Mouse (Mus musculus): ENCODE results near the gene Map3k20. TPM values are rescaled to one million over a fixed set of nuclear protein-coding genes. Genes with fewer than 3 reads are reported as not detected.

Map3k20 gene
- 62.5 and 68.7 TPM in 2 replicates for polyA plus RNA-seq (2014; fragmentation: Nextera tagmentation; extraction: Ambion mirVana)

- Histone ChIP-seq H3K9ac (ENCODE audit: low read depth, low read length) (peak within 1 kb of the TSS; percentile 99), H3K4me1 (ENCODE audit: control insufficient read depth, insufficient read depth, low read length) (peaks cover 15% of the 10 kb centered on the region), H3K36me3 (ENCODE audit: control insufficient read depth, insufficient read depth, low read length) (no peaks in the 10 kb centered on the region), H3K27me3 (ENCODE audit: control insufficient read depth, insufficient read depth, low read length) (no peaks in the 10 kb centered on the region), H3K4me2 (peak within 1 kb of the TSS; percentile 73), H3K9me3 (replicated peaks; ENCODE audit: control insufficient read depth, low read length) (no peaks in the 10 kb centered on the region), H3K4me3 (ENCODE audit: low read depth, low read length) (peak within 1 kb of the TSS; percentile 94), H3K27ac (ENCODE audit: low read depth, low read length) (peak within 1 kb of the TSS; percentile 95)
- peak; percentile 73 for ATAC-seq (replicated peaks; ENCODE audit: insufficient number of reproducible peaks, low FRiP score, low TSS enrichment)
- WGBS (ENCODE audit: insufficient replicate concordance) = 1% methylated on average over 45 of the region's 50 CpGs
These were observed at the start of gene Map3k20 for GRCm38 (mm10) chr2:72285256-72285887. TSS of gene Map3k20 (plus strand) at chr2:72285637.

- no peaks in the 10 kb centered on the region for H3K27me3 ChIP-seq (ENCODE audit: control insufficient read depth, insufficient read depth, low read length)
- H3K9ac ChIP-seq (ENCODE audit: low read depth, low read length) = no peak overlapping the region
- no peaks in the 10 kb centered on the region for H3K9me3 ChIP-seq (replicated peaks; ENCODE audit: control insufficient read depth, low read length)
- no peak overlapping the region for H3K27ac ChIP-seq (ENCODE audit: low read depth, low read length)
- H3K4me1 ChIP-seq (ENCODE audit: control insufficient read depth, insufficient read depth, low read length) = peaks cover 33% of the 10 kb centered on the region
- H3K4me2 ChIP-seq = no peak overlapping the region
- ATAC-seq (replicated peaks; ENCODE audit: insufficient number of reproducible peaks, low FRiP score, low TSS enrichment) = no peak
- WGBS (ENCODE audit: insufficient replicate concordance) = 80% methylated on average over 2 of the region's 2 CpGs
- H3K36me3 ChIP-seq (ENCODE audit: control insufficient read depth, insufficient read depth, low read length) = no peaks in the 10 kb centered on the region
- no peak overlapping the region for H3K4me3 ChIP-seq (ENCODE audit: low read depth, low read length)
These were observed 47.0 kb upstream of the Map3k20 start for GRCm38 (mm10) chr2:72238421-72238820.

- H3K27ac ChIP-seq (ENCODE audit: low read depth, low read length) = no peak overlapping the region
- ATAC-seq (replicated peaks; ENCODE audit: insufficient number of reproducible peaks, low FRiP score, low TSS enrichment) = no peak
- no peaks in the 10 kb centered on the region for H3K36me3 ChIP-seq (ENCODE audit: control insufficient read depth, insufficient read depth, low read length)
- WGBS (ENCODE audit: insufficient replicate concordance) = 86% methylated on average over 11 of the region's 11 CpGs
- no peaks in the 10 kb centered on the region for H3K9me3 ChIP-seq (replicated peaks; ENCODE audit: control insufficient read depth, low read length)
- peaks cover 34% of the 10 kb centered on the region for H3K4me1 ChIP-seq (ENCODE audit: control insufficient read depth, insufficient read depth, low read length)
- no peak overlapping the region for H3K4me3 ChIP-seq (ENCODE audit: low read depth, low read length)
- H3K9ac ChIP-seq (ENCODE audit: low read depth, low read length) = no peak overlapping the region
- H3K27me3 ChIP-seq (ENCODE audit: control insufficient read depth, insufficient read depth, low read length) = no peaks in the 10 kb centered on the region
- no peak overlapping the region for H3K4me2 ChIP-seq
These were observed 46.5 kb upstream of the Map3k20 start for GRCm38 (mm10) chr2:72238925-72239324.

- no peaks in the 10 kb centered on the region for H3K9me3 ChIP-seq (replicated peaks; ENCODE audit: control insufficient read depth, low read length)
- ATAC-seq (replicated peaks; ENCODE audit: insufficient number of reproducible peaks, low FRiP score, low TSS enrichment) = no peak
- no peaks in the 10 kb centered on the region for H3K36me3 ChIP-seq (ENCODE audit: control insufficient read depth, insufficient read depth, low read length)
- H3K27ac ChIP-seq (ENCODE audit: low read depth, low read length) = no peak overlapping the region
- WGBS (ENCODE audit: insufficient replicate concordance) = 85% methylated on average over 8 of the region's 8 CpGs
- no peak overlapping the region for H3K4me3 ChIP-seq (ENCODE audit: low read depth, low read length)
- no peak overlapping the region for H3K9ac ChIP-seq (ENCODE audit: low read depth, low read length)
- H3K27me3 ChIP-seq (ENCODE audit: control insufficient read depth, insufficient read depth, low read length) = no peaks in the 10 kb centered on the region
- no peak overlapping the region for H3K4me2 ChIP-seq
- H3K4me1 ChIP-seq (ENCODE audit: control insufficient read depth, insufficient read depth, low read length) = peaks cover 34% of the 10 kb centered on the region
These were observed 46.0 kb upstream of the Map3k20 start for GRCm38 (mm10) chr2:72239456-72239855.

GRCm38 (mm10) chr2:72239993-72240392 is 45.4 kb upstream of the Map3k20 start:
- no peaks in the 10 kb centered on the region for H3K36me3 ChIP-seq (ENCODE audit: control insufficient read depth, insufficient read depth, low read length)
- no peak for ATAC-seq (replicated peaks; ENCODE audit: insufficient number of reproducible peaks, low FRiP score, low TSS enrichment)
- no peak overlapping the region for H3K4me2 ChIP-seq
- no peaks in the 10 kb centered on the region for H3K9me3 ChIP-seq (replicated peaks; ENCODE audit: control insufficient read depth, low read length)
- 68% methylated on average over 7 of the region's 7 CpGs for WGBS (ENCODE audit: insufficient replicate concordance)
- peaks cover 34% of the 10 kb centered on the region for H3K4me1 ChIP-seq (ENCODE audit: control insufficient read depth, insufficient read depth, low read length)
- H3K27me3 ChIP-seq (ENCODE audit: control insufficient read depth, insufficient read depth, low read length) = no peaks in the 10 kb centered on the region
- 0 out of 2 replicates have a peak overlapping the region, but pooled peaks have one; percentile 10 for H3K27ac ChIP-seq (ENCODE audit: low read depth, low read length)
- no peak overlapping the region for H3K4me3 ChIP-seq (ENCODE audit: low read depth, low read length)
- H3K9ac ChIP-seq (ENCODE audit: low read depth, low read length) = no peak overlapping the region

GRCm38 (mm10) chr2:72240691-72241090 is 44.7 kb upstream of the Map3k20 start:
- H3K4me2 ChIP-seq = no peak overlapping the region
- 84% methylated on average over 7 of the region's 7 CpGs for WGBS (ENCODE audit: insufficient replicate concordance)
- H3K36me3 ChIP-seq (ENCODE audit: control insufficient read depth, insufficient read depth, low read length) = no peaks in the 10 kb centered on the region
- peaks cover 29% of the 10 kb centered on the region for H3K4me1 ChIP-seq (ENCODE audit: control insufficient read depth, insufficient read depth, low read length)
- H3K9ac ChIP-seq (ENCODE audit: low read depth, low read length) = no peak overlapping the region
- H3K4me3 ChIP-seq (ENCODE audit: low read depth, low read length) = no peak overlapping the region
- H3K9me3 ChIP-seq (replicated peaks; ENCODE audit: control insufficient read depth, low read length) = no peaks in the 10 kb centered on the region
- no peak for ATAC-seq (replicated peaks; ENCODE audit: insufficient number of reproducible peaks, low FRiP score, low TSS enrichment)
- no peak overlapping the region for H3K27ac ChIP-seq (ENCODE audit: low read depth, low read length)
- H3K27me3 ChIP-seq (ENCODE audit: control insufficient read depth, insufficient read depth, low read length) = no peaks in the 10 kb centered on the region

- H3K9ac ChIP-seq (ENCODE audit: low read depth, low read length) = no peak overlapping the region
These were observed 43.5 kb upstream of the Map3k20 start for GRCm38 (mm10) chr2:72241714-72242472.

GRCm38 (mm10) chr2:72242910-72243675 is 42.3 kb upstream of the Map3k20 start:
- Histone ChIP-seq H3K27ac (ENCODE audit: low read depth, low read length) (peak overlapping the region; percentile 37), H3K9me3 (replicated peaks; ENCODE audit: control insufficient read depth, low read length) (no peaks in the 10 kb centered on the region), H3K36me3 (ENCODE audit: control insufficient read depth, insufficient read depth, low read length) (no peaks in the 10 kb centered on the region), H3K4me2 (no peak overlapping the region), H3K4me1 (ENCODE audit: control insufficient read depth, insufficient read depth, low read length) (peaks cover 21% of the 10 kb centered on the region), H3K9ac (ENCODE audit: low read depth, low read length) (no peak overlapping the region), H3K4me3 (ENCODE audit: low read depth, low read length) (no peak overlapping the region), H3K27me3 (ENCODE audit: control insufficient read depth, insufficient read depth, low read length) (no peaks in the 10 kb centered on the region)
- no peak for ATAC-seq (replicated peaks; ENCODE audit: insufficient number of reproducible peaks, low FRiP score, low TSS enrichment)
- WGBS (ENCODE audit: insufficient replicate concordance) = 68% methylated on average over 12 of the region's 12 CpGs

More at GRCm38 (mm10) chr2:72241714-72242472, 43.5 kb upstream of the Map3k20 start:
- no peaks in the 10 kb centered on the region for H3K36me3 ChIP-seq (ENCODE audit: control insufficient read depth, insufficient read depth, low read length)
- 44% methylated on average over 14 of the region's 14 CpGs for WGBS (ENCODE audit: insufficient replicate concordance)
- H3K27me3 ChIP-seq (ENCODE audit: control insufficient read depth, insufficient read depth, low read length) = no peaks in the 10 kb centered on the region
- no peak overlapping the region for H3K4me3 ChIP-seq (ENCODE audit: low read depth, low read length)
- H3K27ac ChIP-seq (ENCODE audit: low read depth, low read length) = no peak overlapping the region
- H3K9me3 ChIP-seq (replicated peaks; ENCODE audit: control insufficient read depth, low read length) = no peaks in the 10 kb centered on the region
- peak overlapping the region; percentile 43 for H3K4me2 ChIP-seq
- ATAC-seq (replicated peaks; ENCODE audit: insufficient number of reproducible peaks, low FRiP score, low TSS enrichment) = no peak; the same call in 1 of the 2 replicates
- H3K4me1 ChIP-seq (ENCODE audit: control insufficient read depth, insufficient read depth, low read length) = peaks cover 21% of the 10 kb centered on the region

Data from heart, embryonic 11.5 days (tissue).